Mouse (Mus musculus) CH12.LX (cell line): ENCODE measurements around the gene Setd2. TPM values are rescaled to one million over a fixed set of nuclear protein-coding genes. Genes with fewer than 3 reads are reported as not detected.

Experiments
- DNase-seq: peaks from one replicate; pipeline ENCODE4 v3.0.0-alpha.2; 2013; ENCODE audit errors: extremely low read depth
- H3K27ac ChIP-seq: 2 replicates; pipeline ENCODE4 v1.5.1; 2012; ENCODE audit warnings: low read depth, mild to moderate bottlenecking, control low read depth, moderate library complexity; ENCODE audit not compliant: insufficient read depth
- H3K27me3 ChIP-seq: replicated peaks from 2 replicates; pipeline ENCODE3; 2012; ENCODE audit warnings: inconsistent platforms
- H3K36me3 ChIP-seq, 2 experiments: replicated peaks in 1 of 2; 2 replicates each; pipeline versions ENCODE3 to v1.6.1; 2012; ENCODE audit warnings: inconsistent platforms in 1 of 2, low read length in 1 of 2, mild to moderate bottlenecking in 1 of 2, mixed read lengths in 1 of 2, moderate library complexity in 1 of 2; ENCODE audit not compliant: control insufficient read depth in 1 of 2, insufficient read depth in 1 of 2
- H3K4me1 ChIP-seq, 2 experiments: 2 replicates each; pipeline ENCODE4 v1.6.1; 2012; ENCODE audit warnings: inconsistent platforms in 1 of 2, moderate library complexity in 1 of 2; ENCODE audit not compliant: insufficient read depth in 2 of 2, control insufficient read depth in 1 of 2
- H3K4me2 ChIP-seq: 2 replicates; pipeline ENCODE4 v1.6.1; 2012; ENCODE audit warnings: low read depth, mild to moderate bottlenecking, control low read depth; ENCODE audit not compliant: poor library complexity, insufficient read depth, severe bottlenecking
- H3K4me3 ChIP-seq, 3 experiments: fragments of 150-350 bp in 1 of 3; sonication (generic) in 1 of 3; replicated peaks in 1 of 3; 2 replicates each; pipeline versions ENCODE3 to v1.5.1; 2011 to 2012; ENCODE audit warnings: low read depth in 2 of 3, low read length in 2 of 3, mild to moderate bottlenecking in 2 of 3, moderate library complexity in 2 of 3, control low read depth in 1 of 3, improper control_type of control experiment in 1 of 3, inconsistent platforms in 1 of 3, mixed read lengths in 1 of 3; ENCODE audit not compliant: poor library complexity in 1 of 3
- H3K79me2 ChIP-seq: replicated peaks from 2 replicates; pipeline ENCODE4 v1.6.1; 2012; ENCODE audit warnings: mild to moderate bottlenecking, moderate library complexity; ENCODE audit not compliant: control insufficient read depth, poor library complexity, insufficient read depth, severe bottlenecking; ENCODE audit errors: extremely low read depth
- H3K9ac ChIP-seq: 2 replicates; pipeline ENCODE4 v1.6.1; 2012; ENCODE audit warnings: low read depth, mild to moderate bottlenecking, control low read depth, moderate library complexity; ENCODE audit not compliant: insufficient read depth
- H3K9me3 ChIP-seq: replicated peaks from 2 replicates; pipeline ENCODE3; 2012; ENCODE audit warnings: low read length, inconsistent platforms, mixed read lengths
- BHLHE40 ChIP-seq: IDR thresholded peaks from 2 replicates; pipeline ENCODE4 v1.6.1; 2011; ENCODE audit warnings: mild to moderate bottlenecking, low read depth, low read length, improper control_type of control experiment
- CHD1 ChIP-seq: IDR thresholded peaks from 2 replicates; pipeline ENCODE4 v1.6.1; 2012; ENCODE audit warnings: low read depth, low read length, improper control_type of control experiment, inconsistent platforms
- CHD2 ChIP-seq: IDR thresholded peaks from 2 replicates; pipeline ENCODE4 v1.6.1; 2011; ENCODE audit warnings: low read length, improper control_type of control experiment
- CTCF ChIP-seq, 2 experiments: IDR thresholded peaks in 1 of 2; conservative IDR thresholded peaks in 1 of 2; 2 replicates each; pipeline ENCODE4 v1.5.1; 2011 to 2012; ENCODE audit warnings: low read depth in 2 of 2, low read length in 2 of 2, improper control_type of control experiment in 1 of 2, inconsistent platforms in 1 of 2, mild to moderate bottlenecking in 1 of 2, moderate library complexity in 1 of 2
- E2F4 ChIP-seq: IDR thresholded peaks from 2 replicates; pipeline ENCODE4 v1.6.1; 2011; ENCODE audit warnings: low read depth, low read length, improper control_type of control experiment; ENCODE audit not compliant: insufficient replicate concordance
- ELF1 ChIP-seq: IDR thresholded peaks from 2 replicates; pipeline ENCODE4 v1.6.1; 2014; ENCODE audit warnings: low read depth, mild to moderate bottlenecking, inconsistent platforms, low read length, improper control_type of control experiment
- EP300 ChIP-seq: IDR thresholded peaks from 2 replicates; pipeline ENCODE4 v1.6.1; 2011; ENCODE audit warnings: low read length, improper control_type of control experiment
- GABPA ChIP-seq: IDR thresholded peaks from 2 replicates; pipeline ENCODE4 v1.6.1; 2012; ENCODE audit warnings: low read depth, low read length, improper control_type of control experiment, inconsistent platforms; ENCODE audit not compliant: insufficient replicate concordance
- JUN ChIP-seq: IDR thresholded peaks from 2 replicates; pipeline ENCODE4 v1.6.1; 2011; ENCODE audit warnings: low read depth, mild to moderate bottlenecking, low read length, improper control_type of control experiment, moderate library complexity; ENCODE audit not compliant: insufficient read depth
- KAT2A ChIP-seq: IDR thresholded peaks from 2 replicates; pipeline ENCODE4 v1.6.1; 2012; ENCODE audit warnings: low read length, improper control_type of control experiment, inconsistent platforms; ENCODE audit not compliant: insufficient replicate concordance
- MAX ChIP-seq: IDR thresholded peaks from 2 replicates; pipeline ENCODE4 v1.6.1; 2011; ENCODE audit warnings: low read length, improper control_type of control experiment
- MAZ ChIP-seq: IDR thresholded peaks from 2 replicates; pipeline ENCODE4 v1.6.1; 2012; ENCODE audit warnings: low read depth, mild to moderate bottlenecking, inconsistent platforms, low read length, improper control_type of control experiment, moderate library complexity
- MEF2A ChIP-seq: IDR thresholded peaks from 2 replicates; pipeline ENCODE4 v1.6.1; 2014; ENCODE audit warnings: low read depth, mild to moderate bottlenecking, inconsistent platforms, low read length, improper control_type of control experiment, borderline replicate concordance
- MXI1 ChIP-seq: IDR thresholded peaks from 2 replicates; pipeline ENCODE4 v1.6.1; 2011; ENCODE audit warnings: mild to moderate bottlenecking, low read depth, low read length, improper control_type of control experiment
- MYC ChIP-seq: IDR thresholded peaks from 2 replicates; pipeline ENCODE4 v1.6.1; 2011; ENCODE audit warnings: low read depth, mild to moderate bottlenecking, improper control_type of control experiment, low read length
- NRF1 ChIP-seq: IDR thresholded peaks from 2 replicates; pipeline ENCODE4 v1.6.1; 2014; ENCODE audit warnings: low read depth, mild to moderate bottlenecking, inconsistent platforms, low read length, improper control_type of control experiment, moderate library complexity
- POLR2A ChIP-seq: IDR thresholded peaks from 2 replicates; pipeline ENCODE4 v1.6.1; 2011; ENCODE audit warnings: low read depth, mild to moderate bottlenecking, improper control_type of control experiment, low read length
- RAD21 ChIP-seq: IDR thresholded peaks from 2 replicates; pipeline ENCODE4 v1.6.1; 2011; ENCODE audit warnings: low read depth, mild to moderate bottlenecking, low read length, improper control_type of control experiment, moderate library complexity
- RCOR1 ChIP-seq: conservative IDR thresholded peaks from 2 replicates; pipeline ENCODE4 v1.6.1; 2012; ENCODE audit warnings: low read depth, mild to moderate bottlenecking, inconsistent platforms, low read length, improper control_type of control experiment
- SIN3A ChIP-seq: IDR thresholded peaks from 2 replicates; pipeline ENCODE4 v1.6.1; 2012; ENCODE audit warnings: low read length, improper control_type of control experiment, inconsistent platforms
- TBP ChIP-seq: conservative IDR thresholded peaks from 2 replicates; pipeline ENCODE4 v1.6.1; 2011; ENCODE audit warnings: low read depth, low read length, improper control_type of control experiment
- UBTF ChIP-seq: IDR thresholded peaks from 2 replicates; pipeline ENCODE4 v1.6.1; 2012; ENCODE audit warnings: low read depth, mild to moderate bottlenecking, inconsistent platforms, low read length, improper control_type of control experiment, moderate library complexity
- USF1 ChIP-seq: IDR thresholded peaks from 2 replicates; pipeline ENCODE4 v1.6.1; 2014; ENCODE audit warnings: low read depth, mild to moderate bottlenecking, inconsistent platforms, low read length, improper control_type of control experiment
- USF2 ChIP-seq: conservative IDR thresholded peaks from 2 replicates; pipeline ENCODE4 v1.6.1; 2011; ENCODE audit warnings: low read depth, low read length, improper control_type of control experiment
- ZC3H11A ChIP-seq: IDR thresholded peaks from 2 replicates; pipeline ENCODE4 v1.6.1; 2012; ENCODE audit warnings: low read depth, mild to moderate bottlenecking, inconsistent platforms, low read length, improper control_type of control experiment
- dilution Hi-C: fragments of 300-500 bp; cut with MboI; formaldehyde crosslinking; loops from 2 replicates; pipeline ENCODE4 v1.14.3; 2020; ENCODE audit warnings: low sequenced_read_pairs; ENCODE audit not compliant: extremely low pct_unique_long_range_greater_than_20kb, extremely low pct_ligation_motif_present
- in situ Hi-C: fragments of 300-500 bp; cut with MboI; formaldehyde crosslinking; loops from 3 replicates; pipeline ENCODE4 v1.14.3; 2019; ENCODE audit warnings: low sequenced_read_pairs, low pct_ligation_motif_present, low pct_unique_long_range_greater_than_20kb, mixed read lengths
- polyA plus RNA-seq: library from polyadenylated mRNA; unstranded; fragments of >175 nt; gene quantifications from 2 replicates; pipeline ENCODE4 v1.2.1, GENCODE M21; 2012; ENCODE audit warnings: low read depth; ENCODE audit not compliant: insufficient read length
- total RNA-seq, 2 experiments: library from RNA; depleted of rRNA; stranded (reverse); fragments of 300-350 nt in 1 of 2; fragments of >200 nt in 1 of 2; gene quantifications; 2 replicates each; pipeline ENCODE4 v1.2.3; 2012 to 2014

Gene Setd2
- total and polyA plus RNA-seq, 3 experiments, result 35.8 to 87.1 (median 41.6) TPM

GRCm38 (mm10) chr9:110582161-110582560 lies 49.8 kb downstream of the Setd2 start:
- H3K79me2 ChIP-seq, result peaks cover 17% of the 10 kb centered on the region
- in situ Hi-C loops (no loop called here), dilution Hi-C loops (no loop called here)
- H3K4me1 ChIP-seq, result no peaks in the 10 kb centered on the region
- no peak for TF ChIP-seq ELF1
- no peak for TF ChIP-seq CHD1
- TF ChIP-seq GABPA, result no peak
- TF ChIP-seq ZC3H11A, result no peak
- no peak for TF ChIP-seq JUN
- TF ChIP-seq USF2, result no peak
- TF ChIP-seq NRF1, result no peak
- TF ChIP-seq CHD2, result no peak
- TF ChIP-seq CTCF (conservative IDR thresholded peaks at IDR 0.05 in 1 of 2, IDR thresholded peaks at IDR 0.05 in 1 of 2; ENCODE audit: low read depth in 2 of 2, low read length in 2 of 2), result no peak
- TF ChIP-seq MYC, result no peak
- TF ChIP-seq E2F4, result no peak
- H3K27ac ChIP-seq, result no peak overlapping the region
- no peak for DNase-seq
- H3K4me3 ChIP-seq, result no peak overlapping the region
- no peak overlapping the region for H3K9ac ChIP-seq
- H3K4me2 ChIP-seq, result no peak overlapping the region
- no peaks in the 10 kb centered on the region for H3K9me3 ChIP-seq
- H3K27me3 ChIP-seq, result no peaks in the 10 kb centered on the region
- H3K36me3 ChIP-seq, result peaks cover 23 to 71% of the 10 kb centered on the region in 2 experiments

DNA sequence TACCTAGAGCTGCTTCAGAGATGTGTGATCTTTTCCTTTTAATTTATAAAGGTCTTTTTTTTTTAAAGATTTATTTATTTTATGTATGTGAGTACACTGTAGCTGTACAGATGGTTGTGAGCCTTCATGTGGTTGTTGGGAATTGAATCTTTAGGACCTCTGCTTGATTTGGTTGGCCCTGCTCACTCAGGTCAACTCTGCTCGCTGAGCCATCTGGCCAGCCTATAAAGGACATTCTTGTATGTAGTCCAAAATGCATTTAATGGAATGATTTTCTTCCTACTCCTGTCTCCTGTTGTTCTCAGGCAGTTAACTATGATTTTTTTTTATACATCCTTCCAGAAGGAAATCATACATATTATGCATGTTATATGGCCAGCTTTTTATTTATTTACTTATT lies 51.1 kb downstream of the Setd2 start:
- in situ Hi-C loops (no loop called here), dilution Hi-C loops (no loop called here)
- no peaks in the 10 kb centered on the region for H3K27me3 ChIP-seq
- no peak overlapping the region for H3K4me3 ChIP-seq
- no peaks in the 10 kb centered on the region for H3K4me1 ChIP-seq
- H3K36me3 ChIP-seq, result peaks cover 21 to 72% of the 10 kb centered on the region in 2 experiments
- peaks cover 20% of the 10 kb centered on the region for H3K79me2 ChIP-seq
- H3K27ac ChIP-seq, result no peak overlapping the region
- no peak for TF ChIP-seq USF1
- no peak for TF ChIP-seq MAZ
- no peak for TF ChIP-seq JUN
- TF ChIP-seq MAX, result no peak
- no peak for TF ChIP-seq UBTF
- TF ChIP-seq MXI1, result no peak
- no peak for TF ChIP-seq BHLHE40
- TF ChIP-seq RAD21, result no peak
- no peak for TF ChIP-seq NRF1
- no peak for TF ChIP-seq MEF2A
- TF ChIP-seq SIN3A, result no peak
- TF ChIP-seq ELF1, result no peak
- no peak for TF ChIP-seq CTCF (conservative IDR thresholded peaks at IDR 0.05 in 1 of 2, IDR thresholded peaks at IDR 0.05 in 1 of 2; ENCODE audit: low read depth in 2 of 2, low read length in 2 of 2)
- TF ChIP-seq CHD1, result no peak
- no peak for TF ChIP-seq GABPA
- no peak for TF ChIP-seq EP300
- no peak for TF ChIP-seq POLR2A
- no peak for TF ChIP-seq TBP
- TF ChIP-seq KAT2A, result no peak
- TF ChIP-seq RCOR1, result no peak
- no peak overlapping the region for H3K9ac ChIP-seq
- H3K4me2 ChIP-seq, result no peak overlapping the region
- no peaks in the 10 kb centered on the region for H3K9me3 ChIP-seq
- no peak for DNase-seq
